Mouse (Mus musculus) C2C12 (cell line): Measurements from ENCODE around the gene Rpl10a. TPM values are rescaled to one million over a fixed set of nuclear protein-coding genes. Genes with fewer than 3 reads are reported as not detected.
"Not testable (repeated sequence)": the region's sequence is repeated elsewhere in the genome, so short reads cannot be mapped to it uniquely, and the experiment has no call there.

Experiments
- H3K27me3 ChIP-seq: one replicate; pipeline ENCODE4 v1.6.1; 2011; ENCODE audit not compliant: control insufficient read depth, insufficient read depth, insufficient read length
- H3K36me3 ChIP-seq: one replicate; pipeline ENCODE4 v1.6.1; 2011; ENCODE audit not compliant: control insufficient read depth, insufficient read depth
- H3K4me3 ChIP-seq: one replicate; pipeline ENCODE4 v1.5.1; 2011; ENCODE audit warnings: mild to moderate bottlenecking, control low read depth; ENCODE audit not compliant: poor library complexity, insufficient read depth, severe bottlenecking
- H3K79me2 ChIP-seq: one replicate; pipeline ENCODE4 v1.6.1; 2011; ENCODE audit not compliant: control insufficient read depth, insufficient read depth
- H3K79me3 ChIP-seq: one replicate; pipeline ENCODE4 v1.6.1; 2011; ENCODE audit warnings: low read depth, control low read depth
- H3ac ChIP-seq: one replicate; pipeline ENCODE3; 2011; ENCODE audit warnings: low read depth; ENCODE audit not compliant: control insufficient read depth, insufficient read length
- CEBPB ChIP-seq: IDR thresholded peaks from one replicate; pipeline ENCODE4 v1.6.1; 2011; ENCODE audit warnings: low read depth, mild to moderate bottlenecking, control low read depth, moderate library complexity
- CTCF ChIP-seq: IDR thresholded peaks from one replicate; pipeline ENCODE4 v1.5.1; 2011; ENCODE audit not compliant: control insufficient read depth, insufficient read depth, insufficient read length
- FOSL1 ChIP-seq: IDR thresholded peaks from one replicate; pipeline ENCODE4 v1.8.0; 2011; ENCODE audit warnings: mild to moderate bottlenecking, low read length; ENCODE audit not compliant: poor library complexity, insufficient read depth, severe bottlenecking
- MAX ChIP-seq: IDR thresholded peaks from one replicate; pipeline ENCODE4 v1.6.1; 2011; ENCODE audit warnings: mild to moderate bottlenecking, control low read depth
- MYOD1 ChIP-seq: IDR thresholded peaks from one replicate; pipeline ENCODE4 v1.6.1; 2011; ENCODE audit warnings: low read depth; ENCODE audit not compliant: control insufficient read depth, insufficient read length
- MYOG ChIP-seq: IDR thresholded peaks from one replicate; pipeline ENCODE4 v1.6.1; 2011; ENCODE audit not compliant: control insufficient read depth, insufficient read length; ENCODE audit errors: extremely low read depth
- USF1 ChIP-seq: IDR thresholded peaks from one replicate; pipeline ENCODE4 v1.6.1; 2011; ENCODE audit warnings: low read depth, mild to moderate bottlenecking, control low read depth, moderate library complexity
- polyA plus RNA-seq: library from polyadenylated mRNA; unstranded; fragments of >200 nt; fragmentation: generic; extraction: Trizol; gene quantifications from one replicate; pipeline ENCODE4 v1.2.1, GENCODE M21; 2012; ENCODE audit warnings: missing spikeins

Rpl10a gene
- polyA plus RNA-seq, 1 experiment = 3,499 TPM

GRCm38 (mm10) chr17:28325751-28326150 lies 2.5 kb upstream of the Rpl10a start:
- no peak overlapping the region for H3ac ChIP-seq
- H3K79me2 ChIP-seq = peaks cover 25% of the 10 kb centered on the region
- TF ChIP-seq MAX (no peak), MYOD1 (no peak), FOSL1 (no peak), MYOG (no peak), CTCF (no peak), CEBPB (no peak), USF1 (no peak)
- no peak overlapping the region for H3K4me3 ChIP-seq
- H3K36me3 ChIP-seq = peaks cover 51% of the 10 kb centered on the region
- no peaks in the 10 kb centered on the region for H3K27me3 ChIP-seq
- H3K79me3 ChIP-seq = peaks cover 20% of the 10 kb centered on the region

GRCm38 (mm10) chr17:28326951-28327350 lies 1.3 kb upstream of the Rpl10a start:
- Histone ChIP-seq H3K36me3 (peaks cover 50% of the 10 kb centered on the region), H3K79me2 (peaks cover 33% of the 10 kb centered on the region), H3K27me3 (no peaks in the 10 kb centered on the region), H3K4me3 (no peak overlapping the region), H3K79me3 (peaks cover 25% of the 10 kb centered on the region), H3ac (no peak overlapping the region)
- TF ChIP-seq CTCF (no peak), MYOD1 (no peak), USF1 (no peak), MAX (no peak), MYOG (no peak), FOSL1 (no peak), CEBPB (no peak)

GRCm38 (mm10) chr17:28327673-28328325 lies 472 bp upstream of the Rpl10a start:
- Histone ChIP-seq H3K27me3 (no peaks in the 10 kb centered on the region), H3ac (peak overlapping the region; percentile 67), H3K79me3 (peaks cover 25% of the 10 kb centered on the region), H3K79me2 (peaks cover 33% of the 10 kb centered on the region), H3K4me3 (peak overlapping the region; percentile 98), H3K36me3 (peaks cover 43% of the 10 kb centered on the region)
- TF ChIP-seq USF1 (no peak), FOSL1 (no peak), CEBPB (peak; percentile 83), MYOD1 (no peak)

GRCm38 (mm10) chr17:28328946-28329345 lies 675 bp downstream of the Rpl10a start:
- TF ChIP-seq MAX (no peak), USF1 (no peak), MYOD1 (no peak), MYOG (no peak), FOSL1 (no peak), CEBPB (no peak), CTCF (no peak)
- Histone ChIP-seq H3K4me3 (peak overlapping the region; percentile 98), H3K79me2 (peaks cover 33% of the 10 kb centered on the region), H3K79me3 (peaks cover 25% of the 10 kb centered on the region), H3ac (peak overlapping the region; percentile 86), H3K36me3 (peaks cover 40% of the 10 kb centered on the region), H3K27me3 (no peaks in the 10 kb centered on the region)

- H3K36me3 ChIP-seq = peaks cover 35% of the 10 kb centered on the region
- H3K27me3 ChIP-seq = no peaks in the 10 kb centered on the region
- TF ChIP-seq MYOG = no peak
- no peak for TF ChIP-seq FOSL1
- TF ChIP-seq CTCF = no peak
- TF ChIP-seq USF1 = no peak
- TF ChIP-seq MAX = no peak
- TF ChIP-seq CEBPB = no peak
- TF ChIP-seq MYOD1 = no peak
- H3K4me3 ChIP-seq = peak overlapping the region; percentile 98
- peaks cover 33% of the 10 kb centered on the region for H3K79me2 ChIP-seq
- peak overlapping the region; percentile 86 for H3ac ChIP-seq
- H3K79me3 ChIP-seq = peaks cover 25% of the 10 kb centered on the region
These were observed 1.4 kb downstream of the Rpl10a start for GRCm38 (mm10) chr17:28329503-28330231.

- peak overlapping the region; percentile 86 for H3ac ChIP-seq
- H3K36me3 ChIP-seq = peaks cover 35% of the 10 kb centered on the region
- no peaks in the 10 kb centered on the region for H3K27me3 ChIP-seq
- H3K79me2 ChIP-seq = peaks cover 33% of the 10 kb centered on the region
- peaks cover 25% of the 10 kb centered on the region for H3K79me3 ChIP-seq
- TF ChIP-seq USF1 (no peak), MYOD1 (no peak), CTCF (no peak), FOSL1 (no peak), CEBPB (no peak), MAX (no peak), MYOG (no peak)
- H3K4me3 ChIP-seq = peak overlapping the region; percentile 98
These were observed 1.9 kb downstream of the Rpl10a start for GRCm38 (mm10) chr17:28330232-28330546.

- Histone ChIP-seq H3K36me3 (peaks cover 35% of the 10 kb centered on the region), H3K79me2 (peaks cover 33% of the 10 kb centered on the region), H3K79me3 (peaks cover 25% of the 10 kb centered on the region), H3ac (peak overlapping the region; percentile 25), H3K4me3 (peak overlapping the region; percentile 98)
- H3K27me3 ChIP-seq = not testable (repeated sequence)
These were observed 2.3 kb downstream of the Rpl10a start for GRCm38 (mm10) chr17:28330590-28330989.
